Mouse (Mus musculus): ENCODE data around the gene Itgb3bp.

- TF ChIP-seq CTCF (IDR thresholded peaks at IDR 0.05; ENCODE audit: extremely low read depth, insufficient read length, insufficient replicate concordance, low read depth, low read length) (no peak), POLR2A (IDR thresholded peaks at IDR 0.05; ENCODE audit: low read depth, low read length) (no peak)
These were observed 43.3 kb upstream of the Itgb3bp start for GRCm38 (mm10) chr4:99972886-99973285.
